Mouse (Mus musculus) T-helper 2 cell (primary cell): ENCODE measurements around the gene Klhl42.

Experiments used
- in situ Hi-C: fragments of 300-600 bp; cut with MboI, MseI; formaldehyde crosslinking; loops from one replicate; pipeline ENCODE4 v1.15.1; 2025; ENCODE audit warnings: high pct_unique_total_duplicates

Klhl42 gene

DNA sequence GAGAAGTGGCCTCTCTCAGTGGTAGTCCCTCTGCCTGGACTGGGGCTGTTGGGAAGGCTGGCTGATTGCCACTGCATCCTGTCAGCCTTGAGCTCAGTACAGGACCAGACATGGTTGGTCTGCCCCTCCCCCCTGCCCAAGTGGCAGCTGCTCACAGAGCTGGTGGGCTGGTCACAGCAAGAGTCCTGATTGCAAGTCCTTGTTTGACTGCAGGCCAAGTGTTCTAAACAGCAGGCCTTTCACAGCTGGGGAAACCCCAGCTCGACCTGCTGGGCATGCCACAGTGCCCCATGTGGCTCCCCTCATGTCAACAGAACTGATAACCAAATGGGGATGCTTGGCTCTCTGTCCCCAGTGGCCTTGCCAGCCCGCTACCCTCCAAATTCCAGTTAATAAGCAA is 54.1 kb downstream of the Klhl42 start:
- in situ Hi-C loops, result no loop called here

DNA sequence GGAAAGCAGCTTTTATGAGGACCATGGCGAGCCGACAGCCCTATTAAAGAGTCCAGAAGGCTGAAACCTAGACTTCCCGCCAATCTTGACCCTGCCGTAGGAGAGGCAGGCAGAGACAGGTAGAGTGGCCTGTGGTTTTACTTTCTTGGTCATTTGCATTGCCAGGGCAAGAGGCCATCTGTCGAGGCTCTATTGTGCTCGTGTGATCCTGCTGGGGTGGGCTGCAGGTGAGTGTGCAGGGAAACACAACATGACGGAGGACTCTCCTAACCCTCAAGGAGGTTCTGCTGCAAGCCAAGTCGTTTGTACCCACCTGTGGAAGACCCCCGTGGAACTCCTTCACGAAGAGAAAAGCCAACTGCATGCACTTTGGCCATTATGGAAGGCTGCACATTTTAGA is 54.6 kb downstream of the Klhl42 start:
- in situ Hi-C loops, result no loop called here

DNA sequence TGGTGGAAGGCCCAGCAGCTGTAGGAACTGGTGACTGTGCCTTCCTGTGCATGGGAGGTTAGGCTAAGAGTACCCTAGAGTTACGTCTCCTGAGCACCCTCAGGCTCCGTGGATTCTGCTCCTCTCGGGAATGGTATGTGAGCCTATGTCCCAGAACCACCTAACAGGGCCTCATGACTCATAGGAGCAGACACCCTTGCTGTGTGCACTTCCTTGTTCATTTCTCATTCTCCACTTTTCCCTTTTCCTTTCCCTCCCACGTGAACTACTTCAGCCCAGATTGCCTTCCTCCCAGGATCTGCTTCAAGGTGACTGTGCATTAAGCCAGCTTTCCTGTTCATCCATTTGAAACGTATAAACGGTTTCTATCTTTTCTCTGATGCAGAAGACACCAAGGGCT is 59.9 kb downstream of the Klhl42 start:
- in situ Hi-C loops, result no loop called here

DNA sequence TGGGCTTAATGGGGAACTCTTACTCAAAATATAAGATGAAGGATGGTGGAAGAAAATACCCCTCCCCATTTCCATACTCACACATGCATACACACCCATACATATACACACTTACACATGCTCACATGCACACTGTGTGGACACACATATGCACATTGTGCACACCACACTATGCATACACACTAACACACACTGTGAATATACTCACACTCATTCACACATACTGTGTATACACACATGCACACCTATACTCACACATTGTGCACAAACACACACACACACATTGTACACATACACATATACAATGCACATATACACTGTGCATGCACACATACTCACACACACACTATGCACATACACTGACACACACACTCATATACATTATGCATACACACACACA is 60.7 kb downstream of the Klhl42 start:
- in situ Hi-C loops, result no loop called here

DNA sequence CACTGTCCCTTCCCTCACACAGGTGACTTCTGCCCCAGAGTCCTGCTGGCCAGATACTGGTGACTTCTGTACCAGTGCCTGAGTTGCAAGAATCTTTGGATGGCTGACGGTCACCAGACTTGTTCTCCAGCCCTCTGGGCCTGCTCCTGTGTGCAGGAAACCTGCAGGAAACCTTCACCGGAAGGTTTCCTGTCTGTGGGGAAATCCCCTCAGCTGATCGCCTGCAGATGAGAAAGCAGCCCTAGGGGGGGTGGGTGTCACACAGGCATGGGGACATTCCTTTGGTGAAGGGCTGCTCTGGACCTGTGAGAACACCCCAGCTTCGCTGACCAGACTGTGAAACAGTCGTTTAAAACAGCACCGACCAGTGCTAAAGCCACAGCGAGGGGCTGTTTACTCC is 63.9 kb downstream of the Klhl42 start:
- in situ Hi-C loops, result no loop called here

DNA sequence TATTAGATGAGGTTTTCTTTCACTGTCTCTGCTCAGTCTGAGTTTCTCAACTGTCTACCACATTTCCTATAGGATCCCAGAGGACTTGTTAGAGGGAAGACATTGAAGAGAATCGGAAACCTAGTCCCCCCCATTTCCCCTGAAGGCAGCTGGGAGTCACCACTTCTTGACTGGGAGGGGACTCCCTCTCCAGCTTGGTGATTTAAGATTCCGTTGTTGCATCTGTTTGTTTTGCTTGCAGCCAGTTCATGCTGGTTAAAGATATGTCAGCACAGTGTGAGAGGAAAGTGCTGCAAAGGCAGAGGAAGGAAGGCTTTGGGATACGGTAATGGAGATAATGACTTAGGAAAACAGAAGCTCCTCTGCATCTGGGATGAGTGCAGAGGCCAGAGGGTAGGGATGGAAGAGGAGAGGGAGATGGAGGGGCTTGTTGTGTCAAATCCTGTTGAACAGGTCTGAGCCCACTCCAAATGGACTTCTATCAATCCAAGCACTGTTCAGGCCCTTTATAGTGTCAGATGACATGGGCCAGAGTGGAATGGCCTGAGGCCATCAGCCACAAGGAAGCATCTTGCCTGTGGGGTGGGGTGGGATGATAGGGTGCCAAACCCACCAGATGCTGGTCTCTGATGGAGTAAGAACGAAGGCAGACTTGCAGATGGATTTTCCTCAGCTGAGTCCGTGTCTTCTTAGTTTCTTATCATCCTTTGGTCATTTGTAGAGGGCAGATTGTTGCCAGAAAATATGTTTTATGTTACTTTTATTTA is 70.8 kb downstream of the Klhl42 start:
- in situ Hi-C loops, result no loop called here
